Mouse (Mus musculus) heart, embryonic 10.5 days (tissue): ENCODE data around the gene Usp40. TPM values are rescaled to one million over a fixed set of nuclear protein-coding genes. Genes with fewer than 3 reads are reported as not detected.
"Not testable (repeated sequence)": the region's sequence is repeated elsewhere in the genome, so short reads cannot be mapped to it uniquely, and the experiment has no call there.

Experiments
- DNase-seq: peaks from one replicate; pipeline ENCODE4 v3.0.0-alpha.2; 2017; ENCODE audit warnings: low spot score
- H3K27ac ChIP-seq: fragments of 300-500 bp; sonication (generic); 2 replicates; pipeline ENCODE4 v1.5.1; 2016; ENCODE audit warnings: mild to moderate bottlenecking
- H3K27me3 ChIP-seq: fragments of 300-500 bp; sonication (generic); 2 replicates; pipeline ENCODE4 v1.6.1; 2016; ENCODE audit warnings: mild to moderate bottlenecking; ENCODE audit not compliant: poor library complexity, insufficient read depth, severe bottlenecking
- H3K36me3 ChIP-seq: fragments of 300-500 bp; sonication (generic); 2 replicates; pipeline ENCODE4 v1.6.1; 2016; ENCODE audit warnings: mild to moderate bottlenecking, moderate library complexity
- H3K4me1 ChIP-seq: fragments of 300-500 bp; sonication (generic); 2 replicates; pipeline ENCODE4 v1.6.1; 2016; ENCODE audit warnings: mild to moderate bottlenecking
- H3K4me3 ChIP-seq: fragments of 300-500 bp; sonication (generic); 2 replicates; pipeline ENCODE4 v1.5.1; 2016; ENCODE audit warnings: mild to moderate bottlenecking, moderate library complexity
- H3K9me3 ChIP-seq: fragments of 300-500 bp; sonication (generic); 2 replicates; pipeline ENCODE4 v1.6.1; 2016; ENCODE audit warnings: mild to moderate bottlenecking, moderate library complexity
- WGBS: fragments of 180-500 bp; shearing (Covaris S2); methylation state at CpG from one replicate; pipeline ENCODE4 v1.1.7; 2016; 5-methylcytosine and 5-hydroxymethylcytosine counted together
- polyA plus RNA-seq: library from polyadenylated mRNA; unstranded; fragments of >200 nt; fragmentation: Nextera tagmentation; extraction: Ambion mirVana; gene quantifications from 2 replicates; pipeline ENCODE4 v1.2.1, GENCODE M21; 2016

The Usp40 gene
- 33.5 and 34.5 TPM in 2 replicates for polyA plus RNA-seq

DNA sequence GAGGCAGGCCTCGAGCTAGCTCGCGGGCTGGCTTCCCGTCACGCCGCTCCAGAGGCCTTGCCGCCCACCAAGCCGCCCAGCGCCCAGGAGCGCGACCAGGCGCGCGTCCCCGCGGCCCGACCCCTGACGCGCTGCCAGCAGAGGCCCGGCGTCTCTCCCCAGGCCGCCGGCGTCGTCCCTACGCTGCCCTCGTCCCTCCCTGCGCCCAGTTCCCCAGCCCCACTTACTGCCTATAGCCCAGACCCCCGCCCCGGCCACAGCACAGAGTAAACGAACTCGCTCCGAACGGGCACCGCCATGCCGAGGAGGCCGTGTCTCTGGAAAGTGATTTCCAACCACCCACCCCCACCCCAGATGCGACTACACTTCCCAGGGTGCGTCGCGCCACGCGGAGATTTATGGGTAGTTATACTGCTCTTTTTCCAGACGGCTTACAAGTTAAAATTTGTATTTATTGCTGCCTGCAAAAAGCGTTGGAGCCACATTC lies at the start of gene Usp40:
Gene Usp40 (minus strand): TSS at position 341 of the 487 bp plus-strand sequence.
- Histone ChIP-seq H3K4me3 (peak within 1 kb of the TSS; percentile 83), H3K36me3 (peaks cover 18% of the 10 kb centered on the region), H3K9me3 (no peaks in the 10 kb centered on the region), H3K27ac (peak within 1 kb of the TSS; percentile 99), H3K4me1 (peaks cover 14% of the 10 kb centered on the region; the same call in 1 of the 2 replicates), H3K27me3 (no peaks in the 10 kb centered on the region)
- 1% methylated on average over 45 of the region's 45 CpGs for WGBS
- peak; percentile 87 for DNase-seq

DNA sequence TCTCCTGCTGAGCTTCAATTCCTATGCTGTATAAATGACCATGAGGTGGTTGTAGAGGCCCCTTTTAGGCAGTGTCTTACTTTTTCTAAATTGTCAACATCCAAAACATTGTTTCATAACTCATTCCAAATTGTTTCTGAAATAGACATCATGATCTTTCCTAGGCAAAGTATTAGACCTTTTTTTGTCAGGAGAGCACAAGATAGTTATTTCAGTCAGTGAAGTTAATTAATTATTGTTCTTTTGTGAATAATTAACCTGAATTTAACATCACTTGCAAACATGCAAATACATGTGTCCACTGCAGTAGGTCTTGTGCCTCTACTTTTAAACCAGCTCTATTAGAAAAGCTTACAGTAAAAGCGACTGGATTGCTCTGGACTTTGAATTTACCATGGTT lies 46.7 kb upstream of the Usp40 start, which contains the start of gene Ugt1a10:
Gene Ugt1a10 (plus strand): TSS at position 301 of the 400 bp plus-strand sequence.
- Histone ChIP-seq H3K27me3 (no peaks in the 10 kb centered on the region), H3K27ac (no peak within 1 kb of the TSS), H3K4me1 (no peaks in the 10 kb centered on the region), H3K4me3 (no peak within 1 kb of the TSS), H3K9me3 (no peaks in the 10 kb centered on the region), H3K36me3 (no peaks in the 10 kb centered on the region)
- DNase-seq: no peak
- WGBS: 61% methylated on average over 1 of the region's 1 CpGs

DNA sequence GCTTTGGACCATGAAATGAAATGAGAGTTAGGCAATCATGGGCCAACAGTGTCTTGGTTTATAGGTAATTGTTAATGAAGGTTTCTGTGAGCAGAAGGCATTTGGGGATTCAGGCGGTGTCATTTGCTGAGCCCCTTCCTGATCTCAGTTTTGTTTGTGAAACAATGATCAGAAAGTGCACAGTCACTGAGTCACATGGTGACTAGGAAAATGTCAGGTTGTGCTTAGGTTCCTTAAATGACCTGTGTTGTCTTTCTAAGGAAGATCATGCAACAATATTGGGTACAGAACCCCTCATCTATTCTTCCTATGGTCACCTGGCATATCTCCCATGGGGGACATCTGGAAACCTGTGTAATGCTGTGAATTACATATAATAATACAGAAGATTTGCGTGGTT lies 39.1 kb upstream of the Usp40 start:
- H3K27ac ChIP-seq, H3K4me3 ChIP-seq, DNase-seq, H3K27me3 ChIP-seq, H3K9me3 ChIP-seq, H3K4me1 ChIP-seq, H3K36me3 ChIP-seq: not testable (repeated sequence)
- WGBS: 78% methylated on average over 2 of the region's 2 CpGs

DNA sequence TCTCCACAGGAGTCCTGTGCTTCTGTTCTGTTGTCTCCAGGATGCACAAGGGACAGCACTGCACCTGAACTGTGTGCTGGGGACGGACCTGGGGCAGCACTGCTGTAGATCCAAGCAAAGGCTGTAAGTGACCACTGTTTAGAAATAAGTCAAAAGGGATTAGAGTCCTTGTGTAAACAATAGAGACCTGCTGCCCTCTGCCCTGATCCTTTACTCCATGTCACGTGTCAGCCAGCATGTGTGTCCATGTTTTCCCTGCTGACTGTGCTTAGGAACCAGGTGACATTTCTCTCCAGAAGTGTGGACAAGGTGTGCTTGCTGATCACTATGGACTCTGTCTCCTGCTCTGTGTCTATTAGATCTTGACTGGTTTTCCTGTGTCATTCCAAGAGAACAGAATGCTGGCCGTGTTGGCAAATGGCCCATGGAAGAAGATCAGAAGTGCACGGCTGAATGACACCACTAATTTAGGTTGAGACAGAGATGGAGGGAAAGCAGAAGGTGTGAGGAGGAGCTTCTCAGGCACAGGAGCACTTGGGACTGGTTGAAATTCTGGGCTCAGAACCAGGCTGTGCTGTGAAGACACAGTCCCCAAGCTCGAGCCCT lies 36.6 kb upstream of the Usp40 start:
- DNase-seq, H3K27me3 ChIP-seq, H3K36me3 ChIP-seq, H3K4me3 ChIP-seq, H3K4me1 ChIP-seq, H3K9me3 ChIP-seq, H3K27ac ChIP-seq: not testable (repeated sequence)
- 66% methylated on average over 4 of the region's 5 CpGs for WGBS

DNA sequence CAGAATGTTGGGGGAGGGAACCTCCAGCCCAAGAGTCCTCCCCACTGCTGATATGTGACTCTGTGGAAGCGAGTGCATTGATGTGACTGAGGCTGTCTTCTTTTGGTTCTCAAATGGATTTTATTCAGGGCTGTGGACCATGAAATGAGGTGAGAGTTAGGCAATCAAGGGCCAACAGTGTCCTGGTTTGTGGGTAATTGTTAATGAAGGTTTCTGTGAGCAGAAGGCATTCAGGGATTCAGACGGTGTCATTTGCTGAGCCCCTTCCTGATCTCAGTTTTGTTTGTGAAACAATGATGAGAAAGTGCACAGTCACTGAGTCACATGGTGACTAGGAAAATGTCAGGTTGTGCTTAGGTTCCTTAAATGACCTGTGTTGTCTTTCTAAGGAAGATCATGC lies 34.7 kb upstream of the Usp40 start:
- H3K27me3 ChIP-seq, H3K4me1 ChIP-seq, H3K9me3 ChIP-seq, DNase-seq, H3K27ac ChIP-seq, H3K36me3 ChIP-seq, H3K4me3 ChIP-seq: not testable (repeated sequence)
- 62% methylated on average over 1 of the region's 2 CpGs for WGBS

DNA sequence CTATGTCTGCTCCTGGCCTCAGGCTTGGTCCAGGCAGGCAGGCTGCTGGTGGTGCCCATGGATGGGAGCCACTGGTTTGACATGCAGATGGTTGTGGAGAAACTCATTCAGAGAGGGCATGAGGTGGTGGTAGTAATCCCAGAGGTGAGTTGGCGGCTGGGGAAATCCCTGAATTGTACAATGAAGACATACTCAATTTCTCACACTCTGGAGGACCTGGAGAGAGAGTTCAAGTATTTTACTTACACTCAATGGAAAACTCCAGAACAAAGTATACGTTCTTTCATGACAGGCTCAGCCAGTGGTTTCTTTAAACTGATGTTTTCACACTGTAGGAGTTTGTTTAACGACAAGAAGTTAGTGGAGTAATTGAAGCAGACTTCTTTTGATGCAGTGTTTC lies 16.9 kb upstream of the Usp40 start:
- not testable (repeated sequence) for H3K36me3 ChIP-seq, H3K27ac ChIP-seq, DNase-seq, H3K4me1 ChIP-seq, H3K9me3 ChIP-seq, H3K4me3 ChIP-seq, H3K27me3 ChIP-seq
- WGBS: 74% methylated on average over 3 of the region's 3 CpGs

DNA sequence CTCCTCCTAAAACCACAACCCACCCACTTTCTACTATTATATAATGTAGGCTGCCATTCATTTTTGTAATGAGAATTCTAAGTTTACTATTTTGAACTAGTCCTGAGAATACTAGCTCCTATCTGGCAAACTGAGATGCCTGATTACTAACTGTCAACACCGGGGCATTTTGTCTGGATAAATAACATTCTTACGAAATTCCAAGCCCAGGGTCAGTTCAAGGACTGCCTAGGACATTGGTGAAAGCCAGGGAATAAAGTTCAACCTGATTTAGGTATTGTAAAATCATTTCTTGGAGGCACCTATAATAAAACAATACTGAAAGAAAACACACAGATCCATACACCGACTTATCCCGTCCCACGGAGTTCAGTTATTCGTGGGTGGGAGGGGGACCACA lies 7.0 kb upstream of the Usp40 start:
- peaks cover 3% of the 10 kb centered on the region; the same call in 1 of the 2 replicates for H3K9me3 ChIP-seq
- no peaks in the 10 kb centered on the region for H3K36me3 ChIP-seq
- H3K27me3 ChIP-seq: no peaks in the 10 kb centered on the region
- no peak overlapping the region for H3K4me3 ChIP-seq
- H3K4me1 ChIP-seq: no peaks in the 10 kb centered on the region
- H3K27ac ChIP-seq: no peak overlapping the region
- no peak for DNase-seq
- 84% methylated on average over 6 of the region's 6 CpGs for WGBS

DNA sequence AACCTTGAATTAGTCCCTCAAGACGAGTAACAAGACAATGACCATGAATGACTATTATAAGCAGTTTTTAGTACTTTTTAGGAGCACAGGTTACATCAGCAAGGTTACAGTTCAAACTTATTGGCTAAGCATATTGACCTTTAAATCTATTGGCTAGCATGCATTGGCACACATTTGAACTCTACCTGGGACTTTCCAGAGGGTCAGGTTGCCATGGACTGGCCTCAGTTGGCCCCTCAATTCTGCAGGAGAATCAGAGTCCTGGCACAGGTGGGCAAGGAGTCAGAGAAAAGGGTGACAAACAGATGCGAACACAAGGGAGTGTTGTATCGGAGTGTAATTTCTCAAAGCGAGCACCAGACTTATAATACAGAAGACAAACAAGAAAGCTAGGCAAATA lies 6.3 kb upstream of the Usp40 start:
- Histone ChIP-seq H3K4me1 (no peaks in the 10 kb centered on the region), H3K9me3 (peaks cover 3% of the 10 kb centered on the region; the same call in 1 of the 2 replicates), H3K4me3 (no peak overlapping the region), H3K27ac (no peak overlapping the region), H3K36me3 (no peaks in the 10 kb centered on the region), H3K27me3 (no peaks in the 10 kb centered on the region)
- DNase-seq: no peak
- WGBS: 93% methylated on average over 4 of the region's 4 CpGs

DNA sequence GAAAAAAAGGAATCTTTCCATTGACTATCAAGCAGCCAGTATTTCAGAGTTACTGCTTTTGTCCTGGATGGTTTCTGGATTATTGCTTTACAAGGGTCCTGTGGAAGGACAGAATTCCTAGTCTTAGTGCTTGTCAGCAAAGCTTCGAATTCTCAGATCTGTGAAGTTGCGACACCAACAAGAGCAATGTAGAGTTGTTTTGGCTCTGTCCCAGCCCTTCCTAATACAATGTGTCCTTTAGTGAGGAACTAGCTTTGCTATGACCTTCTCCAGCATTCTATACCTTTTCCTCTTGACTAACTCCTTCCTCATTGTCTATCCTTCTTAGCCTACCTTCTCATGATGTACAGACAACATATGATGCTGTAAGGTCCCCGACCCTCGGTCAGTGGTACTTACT lies 5.8 kb upstream of the Usp40 start:
- Histone ChIP-seq H3K27ac (no peak overlapping the region), H3K27me3 (no peaks in the 10 kb centered on the region), H3K9me3 (peaks cover 3% of the 10 kb centered on the region; the same call in 1 of the 2 replicates), H3K4me3 (no peak overlapping the region), H3K36me3 (no peaks in the 10 kb centered on the region), H3K4me1 (no peaks in the 10 kb centered on the region)
- no peak for DNase-seq
- 87% methylated on average over 4 of the region's 4 CpGs for WGBS

DNA sequence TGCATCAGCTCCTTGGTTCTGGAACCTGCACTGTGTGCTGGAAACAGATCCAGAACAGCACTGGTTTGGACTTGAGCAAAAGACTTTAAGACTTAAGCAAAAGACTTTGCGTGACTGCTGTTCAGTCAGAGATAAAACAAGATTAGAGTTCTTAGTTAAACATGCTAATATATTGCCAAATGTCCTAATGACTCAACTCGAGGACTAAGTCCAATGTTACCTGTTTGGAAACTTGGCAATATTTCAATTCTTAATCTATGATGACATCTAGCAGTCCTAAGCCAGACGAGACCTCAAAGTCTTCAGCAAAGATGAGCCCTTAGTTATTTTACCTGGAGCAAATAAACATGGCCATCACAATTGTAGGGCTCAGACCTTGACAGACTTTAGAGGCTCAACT lies 5.4 kb upstream of the Usp40 start:
- Histone ChIP-seq H3K27ac (no peak overlapping the region), H3K4me1 (0 out of 2 replicates have a peak, but pooled peaks cover 3% of the 10 kb centered on the region), H3K27me3 (no peaks in the 10 kb centered on the region), H3K36me3 (no peaks in the 10 kb centered on the region), H3K9me3 (peaks cover 3% of the 10 kb centered on the region; the same call in 1 of the 2 replicates), H3K4me3 (no peak overlapping the region)
- 77% methylated on average over 3 of the region's 3 CpGs for WGBS
- no peak for DNase-seq

DNA sequence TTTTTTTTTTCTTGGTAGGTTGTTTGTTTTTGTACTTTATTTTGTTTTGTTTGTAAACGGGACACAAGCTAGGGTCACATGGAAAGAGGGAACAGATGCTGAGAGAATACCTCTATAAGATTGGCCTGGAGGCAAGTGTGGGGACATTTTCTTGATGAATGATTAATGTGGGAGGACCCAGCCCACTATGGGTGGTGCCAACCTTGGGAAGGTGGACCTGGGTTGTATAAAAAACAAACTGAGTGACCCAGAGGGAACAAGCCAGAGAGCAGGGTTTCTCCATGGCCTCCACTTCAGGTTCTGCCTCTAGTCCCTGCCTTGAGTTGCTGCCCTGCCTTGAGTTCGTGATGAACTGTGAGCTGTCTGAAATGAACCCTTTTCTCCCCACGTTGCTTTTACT lies 1.2 kb upstream of the Usp40 start:
- 72% methylated on average over 3 of the region's 3 CpGs for WGBS
- Histone ChIP-seq H3K36me3 (peaks cover 9% of the 10 kb centered on the region; the same call in 1 of the 2 replicates), H3K27me3 (no peaks in the 10 kb centered on the region), H3K4me3 (no peak overlapping the region), H3K9me3 (no peaks in the 10 kb centered on the region), H3K4me1 (peaks cover 14% of the 10 kb centered on the region; the same call in 1 of the 2 replicates), H3K27ac (no peak overlapping the region)
- DNase-seq: no peak

DNA sequence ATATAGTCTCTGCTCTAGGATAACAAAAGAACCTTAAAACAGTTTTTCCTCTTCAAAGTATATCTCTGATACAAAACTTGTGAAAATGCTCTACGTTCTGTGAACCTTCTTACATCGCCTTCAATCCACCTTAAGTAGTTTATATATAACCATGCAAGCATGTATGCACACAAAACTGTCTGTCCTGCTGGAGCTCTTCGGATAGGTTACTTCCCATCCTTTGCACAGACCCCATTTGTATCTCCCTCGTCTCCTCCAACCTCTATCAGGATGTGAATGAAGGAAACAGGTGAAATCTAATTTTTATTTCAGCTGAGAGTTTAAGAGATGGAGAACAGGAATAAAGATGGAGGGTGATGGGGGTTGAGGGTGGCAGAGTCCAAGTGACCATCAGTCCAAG lies 384 bp upstream of the Usp40 start:
- peak overlapping the region; percentile 99 for H3K27ac ChIP-seq
- H3K4me1 ChIP-seq: peaks cover 14% of the 10 kb centered on the region; the same call in 1 of the 2 replicates

DNA sequence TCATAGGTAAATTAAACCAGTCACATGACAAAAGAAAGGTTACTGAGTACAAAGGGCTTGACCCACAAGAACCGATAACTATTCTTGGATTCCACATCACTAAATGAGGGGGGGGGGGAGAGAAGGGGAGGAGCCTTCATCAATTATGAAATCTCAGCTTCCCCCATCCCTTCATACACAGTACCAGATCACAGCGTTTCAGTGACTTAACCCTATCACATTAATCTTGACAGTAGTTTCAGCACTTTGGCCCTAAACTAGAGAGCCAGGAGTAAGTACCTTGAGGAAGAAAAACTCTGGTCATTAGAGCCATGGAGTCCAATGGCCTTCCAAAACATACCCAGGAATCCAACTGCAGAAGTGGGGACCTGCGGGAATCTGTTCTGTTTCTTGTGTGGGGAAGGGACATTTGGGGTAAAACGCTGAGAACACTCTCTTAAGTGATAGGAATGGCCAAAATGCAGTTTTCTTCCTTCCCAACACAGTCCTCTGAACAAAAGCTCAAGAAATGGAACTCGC lies 600 bp downstream of the Usp40 start:
- peak overlapping the region; percentile 99 for H3K27ac ChIP-seq
- 13% methylated on average over 5 of the region's 5 CpGs for WGBS
- no peaks in the 10 kb centered on the region for H3K9me3 ChIP-seq
- no peaks in the 10 kb centered on the region for H3K27me3 ChIP-seq
- peaks cover 14% of the 10 kb centered on the region; the same call in 1 of the 2 replicates for H3K4me1 ChIP-seq
- no peak for DNase-seq
- H3K4me3 ChIP-seq: peak overlapping the region; percentile 83
- H3K36me3 ChIP-seq: peaks cover 23% of the 10 kb centered on the region

More for the DNA sequence above, 384 bp upstream of the Usp40 start:
- 46% methylated on average over 4 of the region's 4 CpGs for WGBS
- Histone ChIP-seq H3K4me3 (peak overlapping the region; percentile 83), H3K36me3 (peaks cover 13% of the 10 kb centered on the region), H3K27me3 (no peaks in the 10 kb centered on the region), H3K9me3 (no peaks in the 10 kb centered on the region)
- DNase-seq: no peak
